Mouse (Mus musculus) lung, postnatal 0 days (tissue): Measurements from ENCODE around the gene Adcy10.
A peak's percentile ranks its signal among the peaks of the same experiment; 100 is the strongest.

Source experiments
- CTCF ChIP-seq: IDR thresholded peaks from 2 replicates; pipeline ENCODE4 v1.5.1; 2016; ENCODE audit warnings: antibody characterized with exemption, mild to moderate bottlenecking
- EP300 ChIP-seq: IDR thresholded peaks from 2 replicates; pipeline ENCODE4 v1.6.1; 2016; ENCODE audit warnings: antibody characterized with exemption, mild to moderate bottlenecking, control low read depth

DNA sequence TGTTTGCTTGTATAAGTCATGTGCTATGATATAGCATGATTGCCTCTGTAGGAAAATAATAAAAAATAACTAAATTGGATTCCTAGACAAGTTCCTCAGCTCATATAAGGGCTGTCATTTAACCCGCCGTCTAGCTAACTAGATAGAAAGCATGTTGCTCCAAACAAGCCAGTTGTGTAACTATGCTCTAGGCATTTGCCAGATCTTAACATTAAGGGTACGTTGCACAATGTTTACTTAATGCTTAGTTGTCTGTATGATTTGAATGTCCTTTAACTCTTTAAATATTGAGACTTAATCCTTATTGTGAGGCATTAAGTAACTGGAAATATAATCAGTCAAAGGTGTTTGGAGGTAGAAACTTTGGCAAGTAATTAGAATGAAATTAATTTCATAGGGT is 20.4 kb upstream of the Adcy10 start:
- TF ChIP-seq CTCF (no peak), EP300 (0 out of 2 replicates have a peak, but pooled peaks have one; percentile 36)
